Mouse (Mus musculus): ENCODE results near the gene Cdc42ep2. TPM values are rescaled to one million over a fixed set of nuclear protein-coding genes. Genes with fewer than 3 reads are reported as not detected.

Gene Cdc42ep2
- total RNA-seq, 2 experiments from 2014 or later = 10.8 to 11.2 TPM

DNA sequence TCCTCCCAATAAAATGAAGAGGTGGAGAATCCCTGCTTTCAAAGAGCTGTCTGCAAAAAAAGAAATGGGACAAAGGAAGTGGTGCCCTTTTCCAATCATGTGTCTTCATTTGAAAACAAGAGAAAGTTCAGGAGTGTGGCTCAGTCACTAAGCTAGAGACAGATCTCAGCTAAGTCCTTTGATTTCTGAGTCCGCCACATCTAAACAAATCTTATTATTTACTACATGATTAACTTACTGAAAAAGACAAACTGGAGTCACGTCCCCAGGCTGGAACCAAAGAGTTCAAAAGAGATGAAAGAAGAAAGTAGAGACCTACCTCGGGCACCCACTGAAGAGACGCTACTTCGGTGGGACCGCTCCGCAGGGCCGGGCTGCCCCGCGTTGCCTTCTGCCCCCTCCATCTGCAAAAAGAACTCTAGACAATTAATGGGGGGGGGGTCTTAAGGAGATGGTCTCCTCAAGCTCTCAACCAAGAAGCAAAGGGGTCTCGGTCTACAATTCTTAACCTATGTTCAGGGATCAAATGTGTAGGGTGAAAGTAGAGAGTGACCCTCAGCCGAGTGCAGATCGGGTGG lies 50.1 kb downstream of the Cdc42ep2 start:
- no peak for DNase-seq

GRCm38 (mm10) chr19:5872931-5873556 lies 51.6 kb downstream of the Cdc42ep2 start:
- no peak for DNase-seq

GRCm38 (mm10) chr19:5872528-5872927 lies 52.1 kb downstream of the Cdc42ep2 start:
- no peak for DNase-seq

- DNase-seq = no peak
These were observed 52.9 kb downstream of the Cdc42ep2 start for GRCm38 (mm10) chr19:5871683-5872082.

- peak; percentile 30 for DNase-seq
These were observed 53.3 kb downstream of the Cdc42ep2 start for GRCm38 (mm10) chr19:5871273-5871672.

DNA sequence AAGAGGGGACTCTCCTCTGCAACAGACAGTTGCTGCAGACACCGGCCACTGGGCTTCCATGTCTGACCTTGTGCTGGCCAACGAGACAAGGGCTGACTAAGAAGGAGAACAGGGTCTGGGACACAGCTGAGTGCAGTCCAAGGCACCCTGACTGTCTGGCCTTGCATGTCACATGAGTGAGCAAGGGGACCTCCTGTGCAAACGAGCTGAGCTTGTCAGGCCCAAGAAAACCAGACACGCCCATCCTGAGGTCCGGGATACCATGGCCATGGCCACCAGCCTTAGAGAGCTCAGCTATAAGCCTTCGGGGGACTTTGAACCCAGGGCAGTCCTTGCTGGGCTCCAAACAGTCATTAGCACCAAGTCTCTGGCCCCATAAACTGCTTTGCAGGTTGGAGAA lies 56.5 kb downstream of the Cdc42ep2 start:
- DNase-seq = peak; percentile 56

Other genes with a start within 250 kb of the Cdc42ep2 start
- 10 to 100 TPM; 49.2 to 50.6 TPM for gene Map3k11, start 236.1 kb downstream of the Cdc42ep2 start, total RNA-seq (2021)
- gene Pcnx3, start 235.9 kb downstream of the Cdc42ep2 start, total RNA-seq (2021) = 10 to 100 TPM; 54.8 to 85.4 TPM
- gene Kcnk7, start 220.4 kb downstream of the Cdc42ep2 start, total RNA-seq (2021) = not detected
- gene Ehbp1l1, start 198.5 kb downstream of the Cdc42ep2 start, total RNA-seq (2021) = 10 to 100 TPM; 29.8 to 48.9 TPM
- 10 to 100 TPM; 47.0 to 59.8 TPM for gene Fam89b, start 195.2 kb downstream of the Cdc42ep2 start, total RNA-seq (2021)
- 100 to 1,000 TPM; 185 to 250 TPM for gene Ltbp3, start 183.9 kb downstream of the Cdc42ep2 start, total RNA-seq (2021)
- gene Scyl1, start 153.4 kb downstream of the Cdc42ep2 start, total RNA-seq (2021) = 10 to 100 TPM; 86.7 to 96.5 TPM
- gene Frmd8, start 49.5 kb downstream of the Cdc42ep2 start, total RNA-seq (2021) = 10 to 100 TPM; 29.0 to 34.8 TPM
- gene Slc25a45, start 47.0 kb downstream of the Cdc42ep2 start, total RNA-seq (2021) = 10 to 100 TPM; 13.4 to 14.2 TPM
- gene Tigd3, start 30.7 kb downstream of the Cdc42ep2 start, total RNA-seq (2021) = 1 to 10 TPM; 1.6 to 1.9 TPM
- 100 to 1,000 TPM; 105 to 119 TPM for gene Dpf2, start 11.8 kb downstream of the Cdc42ep2 start, total RNA-seq (2021)
- gene Pola2, start 39.4 kb upstream of the Cdc42ep2 start, total RNA-seq (2021) = 10 to 100 TPM; 21.3 to 28.0 TPM
- gene Slc22a20, start 61.3 kb upstream of the Cdc42ep2 start, total RNA-seq (2021) = not detected
- gene Capn1, start 91.1 kb upstream of the Cdc42ep2 start, total RNA-seq (2021) = 10 to 100 TPM; 31.3 to 40.0 TPM
- 10 to 100 TPM; 40.5 to 43.7 TPM for gene Syvn1, start 121.8 kb upstream of the Cdc42ep2 start, total RNA-seq (2021)
- gene Mrpl49, start 133.0 kb upstream of the Cdc42ep2 start, total RNA-seq (2021) = 10 to 100 TPM; 58.2 to 59.4 TPM
- gene Fau, start 133.0 kb upstream of the Cdc42ep2 start, total RNA-seq (2021) = 1,000 to 10,000 TPM; 1,154 to 1,182 TPM
- gene Znhit2, start 136.4 kb upstream of the Cdc42ep2 start, total RNA-seq (2021) = 10 to 100 TPM; 21.6 to 26.1 TPM
- gene Tm7sf2, start 143.6 kb upstream of the Cdc42ep2 start, total RNA-seq (2021) = 10 to 100 TPM; 14.3 to 15.9 TPM
- 10 to 100 TPM; 45.1 to 61.3 TPM for gene Vps51, start 152.4 kb upstream of the Cdc42ep2 start, total RNA-seq (2021)
- not detected for gene Tmem262, start 155.2 kb upstream of the Cdc42ep2 start, total RNA-seq (2021)
- not detected for gene Gm28374, start 157.4 kb upstream of the Cdc42ep2 start, total RNA-seq (2021)
- gene Zfpl1, start 160.1 kb upstream of the Cdc42ep2 start, total RNA-seq (2021) = 10 to 100 TPM; 33.5 to 33.6 TPM
- gene Cdca5, start 160.2 kb upstream of the Cdc42ep2 start, total RNA-seq (2021) = 1 to 10 TPM; 7.0 to 7.1 TPM
- under 1 TPM in 1 of 2 experiments, not detected in 1; 0.82 TPM for gene AC131692.1, start 169.6 kb upstream of the Cdc42ep2 start, total RNA-seq (2021)
- under 1 TPM; 0.24 to 0.30 TPM for gene Naaladl1, start 181.0 kb upstream of the Cdc42ep2 start, total RNA-seq (2021)
- 10 to 100 TPM; 15.9 to 17.2 TPM for gene Sac3d1, start 193.8 kb upstream of the Cdc42ep2 start, total RNA-seq (2021)
- 10 to 100 TPM; 19.6 to 21.8 TPM for gene Snx15, start 203.5 kb upstream of the Cdc42ep2 start, total RNA-seq (2021)
- gene Batf2, start 216.2 kb upstream of the Cdc42ep2 start, total RNA-seq (2021) = 1 to 10 TPM in 1 of 2 experiments, under 1 TPM in 1; 0.57 to 1.6 TPM
- gene Arl2, start 216.7 kb upstream of the Cdc42ep2 start, total RNA-seq (2021) = 10 to 100 TPM; 63.1 to 63.7 TPM

All from adrenal gland, postnatal 10 days (tissue).